Mouse (Mus musculus) liver, postnatal 0 days (tissue): ENCODE results near the gene Bmpr1a. TPM values are rescaled to one million over a fixed set of nuclear protein-coding genes. Genes with fewer than 3 reads are reported as not detected.

Experiments
- ATAC-seq: fragments of 200-750 bp; cut with Nextera tagmentation; 2 replicates; pipeline ENCODE4 v1.8.0; 2017; ENCODE audit warnings: mild to moderate bottlenecking, moderate library complexity
- DNase-seq: peaks from one replicate; pipeline ENCODE4 v3.0.0-alpha.2; 2016
- H3K27ac ChIP-seq: fragments of 300-500 bp; sonication (generic); 2 replicates; pipeline ENCODE4 v1.5.1; 2014; ENCODE audit warnings: antibody characterized with exemption, moderate library complexity, mild to moderate bottlenecking, low read depth
- H3K27me3 ChIP-seq: fragments of 300-500 bp; sonication (generic); 2 replicates; pipeline ENCODE4 v1.6.1; 2014; ENCODE audit warnings: low read length, control low read depth, mixed read lengths; ENCODE audit not compliant: insufficient read depth
- H3K36me3 ChIP-seq: fragments of 300-500 bp; sonication (generic); replicated peaks from 2 replicates; pipeline ENCODE4 v1.6.1; 2014; ENCODE audit warnings: mild to moderate bottlenecking, control low read depth, low read length, moderate library complexity, mixed read lengths; ENCODE audit not compliant: insufficient read depth
- H3K4me1 ChIP-seq: fragments of 300-500 bp; sonication (generic); 2 replicates; pipeline ENCODE4 v1.6.1; 2014; ENCODE audit warnings: antibody characterized with exemption, mild to moderate bottlenecking, control low read depth; ENCODE audit not compliant: insufficient read depth
- H3K4me2 ChIP-seq: fragments of 300-500 bp; sonication (generic); 2 replicates; pipeline ENCODE4 v1.6.1; 2014; ENCODE audit warnings: low read depth, mild to moderate bottlenecking, low read length, moderate library complexity, mixed read lengths
- H3K4me3 ChIP-seq: fragments of 300-500 bp; sonication (generic); 2 replicates; pipeline ENCODE4 v1.5.1; 2014; ENCODE audit warnings: low read depth, low read length
- H3K9ac ChIP-seq: fragments of 300-500 bp; sonication (generic); replicated peaks from 2 replicates; pipeline ENCODE4 v1.6.1; 2014; ENCODE audit warnings: mild to moderate bottlenecking, moderate library complexity
- H3K9me3 ChIP-seq: fragments of 300-500 bp; sonication (generic); 2 replicates; pipeline ENCODE4 v1.6.1; 2016; ENCODE audit warnings: mild to moderate bottlenecking, control low read depth, low read length, mixed read lengths
- CTCF ChIP-seq: sonication (generic); IDR thresholded peaks from 2 replicates; pipeline ENCODE4 v1.5.1; 2016; ENCODE audit warnings: antibody characterized with exemption, low read depth
- EP300 ChIP-seq: IDR thresholded peaks from 2 replicates; pipeline ENCODE4 v1.6.1; 2016; ENCODE audit warnings: antibody characterized with exemption, low read depth, mild to moderate bottlenecking
- WGBS: fragments of 180-500 bp; shearing (Covaris S2); extraction: QIAGEN DNeasy Blood & Tissue Kit; methylation state at CpG from one replicate; pipeline ENCODE4 v1.1.7; 2014; ENCODE audit not compliant: insufficient replicate concordance; 5-methylcytosine and 5-hydroxymethylcytosine counted together
- polyA plus RNA-seq: library from polyadenylated mRNA; unstranded; fragments of >200 nt; fragmentation: Nextera tagmentation; extraction: Ambion mirVana; gene quantifications from 2 replicates; pipeline ENCODE4 v1.2.1, GENCODE M21; 2015

Bmpr1a gene
- polyA plus RNA-seq, 1 experiment from 2014 or later = 5.0 TPM

DNA sequence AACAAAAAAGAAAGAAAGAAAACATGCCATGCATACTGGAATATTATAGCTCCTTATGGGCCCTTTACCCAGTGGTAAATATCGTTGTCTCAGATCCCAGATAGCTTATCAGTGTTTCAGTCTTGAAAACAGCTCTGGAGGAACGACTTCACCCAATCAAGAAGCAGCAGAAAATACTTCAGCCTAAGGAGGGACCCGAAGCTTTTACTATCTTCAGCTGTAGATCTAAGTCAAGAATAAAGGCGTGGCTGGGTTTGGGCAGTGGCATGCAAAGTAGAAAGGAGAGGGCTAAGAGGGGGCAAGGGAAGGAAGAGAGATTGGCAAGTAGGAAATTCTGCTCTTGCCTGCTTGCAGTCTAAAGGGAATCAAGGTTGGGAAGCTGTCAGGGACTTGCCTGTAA lies 141.0 kb downstream of the Bmpr1a start:
- H3K4me3 ChIP-seq = no peak overlapping the region
- no peak overlapping the region for H3K9ac ChIP-seq
- TF ChIP-seq CTCF = no peak
- no peak for TF ChIP-seq EP300
- no peak for ATAC-seq
- no peak overlapping the region for H3K4me2 ChIP-seq
- no peak for DNase-seq
- no peaks in the 10 kb centered on the region for H3K27me3 ChIP-seq
- H3K9me3 ChIP-seq = no peaks in the 10 kb centered on the region
- no peaks in the 10 kb centered on the region for H3K36me3 ChIP-seq
- no peak overlapping the region for H3K27ac ChIP-seq
- H3K4me1 ChIP-seq = peaks cover 16% of the 10 kb centered on the region
- WGBS = 39% methylated on average over 4 of the region's 4 CpGs

Other genes starting within 250 kb of the Bmpr1a start
- 10.7 and 13.6 TPM in 2 replicates for gene Shld2, start 192.8 kb downstream of the Bmpr1a start, polyA plus RNA-seq
- 159 and 163 TPM in 2 replicates for gene Glud1, start 192.6 kb downstream of the Bmpr1a start, polyA plus RNA-seq
- 5.8 and 5.9 TPM in 2 replicates for gene Fam25c, start 147.9 kb downstream of the Bmpr1a start, polyA plus RNA-seq
- 0.34 and 0.72 TPM in 2 replicates for gene Sncg, start 128.6 kb downstream of the Bmpr1a start, polyA plus RNA-seq
- gene Mmrn2, start 127.9 kb downstream of the Bmpr1a start, polyA plus RNA-seq = 3.2 and 3.3 TPM in 2 replicates
- gene 9230112D13Rik, start 19.5 kb upstream of the Bmpr1a start, polyA plus RNA-seq = not detected in 2 replicates
- gene Ldb3, start 85.3 kb upstream of the Bmpr1a start, polyA plus RNA-seq = 0.26 and 3.2 TPM in 2 replicates
- gene Opn4, start 96.8 kb upstream of the Bmpr1a start, polyA plus RNA-seq = not detected in 2 replicates
- 15.3 TPM in 2 replicates for gene Wapl, start 170.6 kb upstream of the Bmpr1a start, polyA plus RNA-seq